Mouse (Mus musculus) neural tube, embryonic 11.5 days (tissue): ENCODE results near the gene Metap1. TPM values are rescaled to one million over a fixed set of nuclear protein-coding genes. Genes with fewer than 3 reads are reported as not detected.

Experiments used
- ATAC-seq: fragments of 200-750 bp; cut with Nextera tagmentation; 2 replicates; pipeline ENCODE4 v1.8.0; 2017; ENCODE audit warnings: moderate number of reproducible peaks, mild to moderate bottlenecking, moderate TSS enrichment, moderate library complexity; ENCODE audit not compliant: insufficient read depth, low FRiP score, low TSS enrichment
- DNase-seq: peaks from one replicate; pipeline ENCODE4 v3.0.0-alpha.2; 2015; ENCODE audit warnings: low spot score
- H3K27ac ChIP-seq: fragments of 300-500 bp; sonication (generic); 2 replicates; pipeline ENCODE4 v1.5.1; 2014; ENCODE audit warnings: low read depth, mild to moderate bottlenecking, low read length
- H3K27me3 ChIP-seq: fragments of 300-500 bp; sonication (generic); 2 replicates; pipeline ENCODE4 v1.6.1; 2014; ENCODE audit warnings: mild to moderate bottlenecking, low read length, mixed read lengths; ENCODE audit not compliant: control insufficient read depth, insufficient read depth
- H3K36me3 ChIP-seq: fragments of 300-500 bp; sonication (generic); 2 replicates; pipeline ENCODE4 v1.6.1; 2014; ENCODE audit warnings: mild to moderate bottlenecking, low read length, moderate library complexity, mixed read lengths; ENCODE audit not compliant: control insufficient read depth, insufficient read depth
- H3K4me1 ChIP-seq: fragments of 300-500 bp; sonication (generic); 2 replicates; pipeline ENCODE4 v1.6.1; 2014; ENCODE audit warnings: low read length, mixed read lengths; ENCODE audit not compliant: control insufficient read depth, insufficient read depth
- H3K4me2 ChIP-seq: fragments of 300-500 bp; sonication (generic); 2 replicates; pipeline ENCODE4 v1.6.1; 2014; ENCODE audit warnings: low read depth, mild to moderate bottlenecking, moderate library complexity
- H3K4me3 ChIP-seq: fragments of 300-500 bp; sonication (generic); 2 replicates; pipeline ENCODE4 v1.5.1; 2014; ENCODE audit warnings: low read depth, low read length
- H3K9ac ChIP-seq: fragments of 300-500 bp; sonication (generic); 2 replicates; pipeline ENCODE4 v1.6.1; 2014; ENCODE audit warnings: mild to moderate bottlenecking, low read length
- H3K9me3 ChIP-seq: fragments of 300-500 bp; sonication (generic); 2 replicates; pipeline ENCODE4 v1.6.1; 2016; ENCODE audit warnings: low read length; ENCODE audit not compliant: control insufficient read depth
- WGBS: fragments of 180-500 bp; shearing (Covaris S2); extraction: QIAGEN DNeasy Blood & Tissue Kit; methylation state at CpG from one replicate; pipeline ENCODE4 v1.1.7; 2014; 5-methylcytosine and 5-hydroxymethylcytosine counted together
- polyA plus RNA-seq: library from polyadenylated mRNA; unstranded; fragments of >200 nt; fragmentation: Nextera tagmentation; extraction: Ambion mirVana; gene quantifications from 2 replicates; pipeline ENCODE4 v1.2.1, GENCODE M21; 2014

Gene Metap1
- polyA plus RNA-seq = 69.0 and 69.6 TPM in 2 replicates

DNA sequence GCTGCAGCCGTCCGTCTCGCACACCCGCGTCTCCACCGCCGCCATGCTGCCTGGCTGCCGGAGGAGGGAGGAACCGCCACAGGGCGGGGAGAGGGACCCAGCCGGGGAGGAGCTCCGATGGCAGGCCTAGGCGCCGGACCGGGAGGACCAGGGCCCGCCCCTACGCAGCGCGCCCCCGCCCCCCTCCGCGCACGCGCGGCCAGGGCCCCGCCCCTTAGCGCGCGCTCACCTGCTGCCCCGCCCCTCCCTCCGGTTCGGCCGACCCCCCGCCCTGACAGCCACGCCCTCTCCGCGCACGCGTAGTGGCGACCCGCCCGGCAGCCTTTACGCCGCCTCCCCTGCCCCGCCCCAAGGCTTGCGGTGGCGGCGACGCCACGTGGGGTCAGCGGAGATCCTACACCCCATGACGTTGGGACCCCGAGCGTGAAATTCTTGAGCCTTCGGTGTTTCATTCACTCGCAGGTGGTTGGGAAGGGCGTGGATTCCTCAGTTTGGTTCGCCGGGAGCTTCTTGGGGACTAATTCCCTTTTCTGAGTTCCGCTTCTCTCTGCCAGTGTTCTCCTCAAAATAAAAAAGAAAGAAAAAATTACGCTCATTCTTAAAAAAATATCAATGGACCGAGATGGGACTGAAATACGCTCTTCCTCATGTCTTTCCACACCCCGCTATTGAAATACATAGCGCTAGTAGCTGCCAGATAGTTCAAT is at the start of gene Metap1:
Gene Metap1, minus strand, starts transcription at position 189 of the 707 bp plus-strand sequence.
- Histone ChIP-seq H3K4me1 (no peaks in the 10 kb centered on the region), H3K9ac (peak within 1 kb of the TSS; percentile 81), H3K36me3 (peaks cover 8% of the 10 kb centered on the region), H3K9me3 (no peaks in the 10 kb centered on the region; the same call in 1 of the 2 replicates), H3K4me2 (peak within 1 kb of the TSS; percentile 56), H3K27me3 (no peaks in the 10 kb centered on the region), H3K4me3 (peak within 1 kb of the TSS; percentile 86), H3K27ac (peak within 1 kb of the TSS; percentile 63; the same call in 1 of the 2 replicates)
- WGBS = under 1% methylated on average over 50 of the region's 65 CpGs
- peak; percentile 97 for ATAC-seq
- peak; percentile 98 for DNase-seq

DNA sequence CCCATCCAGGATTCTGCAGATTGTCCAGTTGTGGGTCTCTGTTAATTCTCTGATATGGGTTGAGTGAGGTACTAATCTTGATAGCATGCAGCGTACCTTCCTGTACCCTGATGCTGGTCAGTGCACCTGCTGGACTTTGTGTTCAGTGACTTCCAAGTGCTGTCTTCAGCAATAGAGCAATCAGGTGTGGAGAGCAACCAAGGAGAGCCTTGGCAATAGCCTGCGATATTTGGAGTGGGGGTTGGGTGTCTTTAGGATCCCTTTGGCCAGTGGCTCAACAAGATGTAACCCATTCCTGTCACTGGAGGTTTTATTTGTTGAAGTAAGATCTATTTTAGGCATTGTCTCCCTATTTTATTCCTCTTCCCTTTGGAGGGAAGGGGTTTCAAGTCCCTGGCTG is 46.7 kb upstream of the Metap1 start:
- no peak for DNase-seq
- Histone ChIP-seq H3K36me3 (no peaks in the 10 kb centered on the region), H3K9ac (no peak overlapping the region), H3K4me2 (no peak overlapping the region), H3K27ac (no peak overlapping the region), H3K4me1 (no peaks in the 10 kb centered on the region), H3K9me3 (no peaks in the 10 kb centered on the region), H3K4me3 (no peak overlapping the region), H3K27me3 (no peaks in the 10 kb centered on the region)
- ATAC-seq = no peak
- 99% methylated on average over 2 of the region's 2 CpGs for WGBS

DNA sequence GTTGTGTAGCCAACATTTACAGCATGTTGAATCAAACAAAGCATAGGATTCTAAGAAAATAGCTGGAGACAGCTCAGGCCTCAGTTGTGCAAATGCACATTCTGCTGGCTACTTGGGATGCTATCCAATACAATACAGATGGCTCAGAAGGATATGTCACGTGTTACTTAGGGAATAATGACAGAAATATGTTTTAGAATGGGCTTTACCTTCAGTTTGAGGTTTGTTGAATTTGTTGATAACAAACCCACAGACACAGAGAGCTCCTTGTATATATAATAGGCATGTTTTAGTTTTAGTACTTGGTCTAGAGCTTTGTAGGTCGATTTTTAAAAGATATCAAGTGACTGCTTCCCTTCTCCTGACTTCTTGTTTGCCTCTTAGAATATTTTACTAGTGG is 43.4 kb upstream of the Metap1 start:
- 77% methylated on average over 2 of the region's 2 CpGs for WGBS
- no peaks in the 10 kb centered on the region for H3K36me3 ChIP-seq
- no peak for ATAC-seq

DNA sequence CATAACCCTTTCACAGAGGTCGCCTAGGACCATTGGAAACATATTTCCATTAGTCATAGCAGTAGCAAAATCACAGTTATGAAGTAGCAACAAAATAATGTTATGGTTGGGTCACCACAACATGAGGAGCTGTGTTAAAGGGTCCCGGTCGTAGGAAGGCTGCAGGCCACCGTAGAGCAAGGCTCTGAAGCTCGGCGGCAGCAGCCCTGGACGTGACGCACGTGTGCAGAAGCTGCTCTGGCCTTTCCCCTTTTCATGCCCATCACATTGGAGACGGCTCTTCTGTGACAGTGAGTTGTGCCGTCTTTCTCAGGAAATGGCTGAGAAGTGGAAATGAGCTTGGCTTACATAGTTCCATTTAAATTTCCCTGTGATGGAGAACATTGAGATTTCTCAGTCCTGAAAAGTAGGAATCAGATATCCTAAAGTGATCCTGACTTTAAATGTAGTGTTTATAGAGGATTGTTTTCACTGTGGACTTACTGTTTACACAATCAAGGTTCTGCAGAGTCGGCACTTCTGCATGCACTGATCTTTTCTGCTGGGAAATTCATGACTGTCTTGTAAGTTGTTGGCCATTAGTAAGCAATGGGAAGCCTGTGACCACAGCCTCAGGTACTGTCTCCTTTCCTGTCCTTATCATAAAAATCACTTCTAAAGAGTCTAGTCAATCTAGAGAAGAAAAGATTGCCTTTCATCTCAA is 42.3 kb upstream of the Metap1 start:
- DNase-seq (no peak), ATAC-seq (no peak)
- Histone ChIP-seq H3K27me3 (no peaks in the 10 kb centered on the region), H3K4me2 (no peak overlapping the region), H3K4me1 (peaks cover 10% of the 10 kb centered on the region; the same call in 1 of the 2 replicates), H3K36me3 (no peaks in the 10 kb centered on the region), H3K27ac (no peak overlapping the region), H3K9me3 (no peaks in the 10 kb centered on the region), H3K4me3 (no peak overlapping the region), H3K9ac (no peak overlapping the region)
- WGBS = 65% methylated on average over 12 of the region's 12 CpGs

More for the DNA sequence above, 43.4 kb upstream of the Metap1 start:
- H3K4me2 ChIP-seq = no peak overlapping the region
- no peak overlapping the region for H3K9ac ChIP-seq
- H3K4me1 ChIP-seq = peaks cover 10% of the 10 kb centered on the region; the same call in 1 of the 2 replicates
- H3K27me3 ChIP-seq = no peaks in the 10 kb centered on the region
- no peak overlapping the region for H3K4me3 ChIP-seq
- no peak overlapping the region for H3K27ac ChIP-seq
- no peak for DNase-seq
- H3K9me3 ChIP-seq = no peaks in the 10 kb centered on the region

DNA sequence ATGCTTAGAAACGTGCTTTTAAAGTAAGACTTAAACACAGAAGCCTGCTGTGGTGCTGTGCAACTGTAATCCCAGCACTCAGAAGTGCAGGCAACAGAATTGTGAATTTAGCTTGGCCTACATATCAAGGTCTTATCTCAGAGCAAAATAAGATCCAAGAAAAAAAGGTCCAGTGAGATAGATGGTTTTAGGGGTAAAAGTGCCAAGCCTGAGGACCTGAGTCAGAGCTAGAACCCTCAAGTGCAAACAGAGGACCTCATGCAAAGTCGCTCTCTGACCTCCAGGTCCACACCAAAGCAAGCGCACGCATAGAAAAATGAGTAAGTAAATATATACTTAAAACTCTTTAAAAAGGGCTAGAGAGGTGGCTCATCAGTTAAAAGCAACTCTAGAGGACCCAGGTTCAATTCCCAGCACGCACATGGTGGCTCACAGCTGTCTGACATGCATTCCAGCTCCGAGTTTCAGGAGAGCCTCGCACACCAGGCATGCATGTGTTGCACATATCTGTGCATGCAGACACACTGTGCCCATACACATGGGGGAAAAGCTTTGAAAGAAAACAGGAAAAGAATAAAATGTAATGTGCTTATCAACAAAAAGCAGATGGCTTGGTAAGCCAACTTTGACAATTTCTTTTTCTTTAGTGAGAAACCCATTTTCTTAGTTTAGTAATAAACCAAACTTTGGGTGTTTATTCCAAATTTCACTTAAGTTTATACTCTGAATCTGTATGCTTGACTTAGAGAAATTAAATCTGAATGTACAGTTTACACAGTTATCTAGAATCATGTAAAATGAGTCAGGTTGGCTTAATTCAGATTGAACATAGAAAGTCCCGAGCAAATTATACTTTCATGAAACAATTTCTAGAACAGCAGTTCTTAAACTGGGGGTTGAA is 41.5 kb upstream of the Metap1 start:
- H3K4me1 ChIP-seq = peaks cover 13% of the 10 kb centered on the region; the same call in 1 of the 2 replicates
- H3K9ac ChIP-seq = no peak overlapping the region
- H3K27me3 ChIP-seq = no peaks in the 10 kb centered on the region
- H3K4me2 ChIP-seq = no peak overlapping the region
- no peak for ATAC-seq
- no peak overlapping the region for H3K4me3 ChIP-seq
- H3K9me3 ChIP-seq = no peaks in the 10 kb centered on the region
- no peak overlapping the region for H3K27ac ChIP-seq
- WGBS = 90% methylated on average over 8 of the region's 8 CpGs
- no peak for DNase-seq
- no peaks in the 10 kb centered on the region for H3K36me3 ChIP-seq

DNA sequence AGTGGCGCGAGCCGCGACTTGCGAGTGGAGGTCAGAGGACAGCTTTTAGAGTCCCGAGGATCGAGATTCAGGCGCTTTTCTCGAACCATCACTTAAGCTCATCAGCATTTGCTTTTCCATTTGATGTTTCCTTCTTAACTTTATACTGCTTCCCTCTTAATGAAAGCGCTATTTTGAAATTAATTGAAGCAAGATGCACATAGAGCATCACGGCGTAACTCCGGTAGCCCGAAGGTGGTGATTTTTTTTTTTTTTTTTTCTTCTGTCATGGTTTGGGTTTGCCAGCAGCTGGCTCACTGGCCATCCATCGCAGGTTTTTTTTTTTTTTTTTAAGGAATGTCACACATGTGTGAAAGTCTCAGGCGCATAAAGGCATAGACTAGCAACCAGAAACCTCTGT is 39.0 kb upstream of the Metap1 start:
- peak overlapping the region; percentile 99 for H3K4me3 ChIP-seq

DNA sequence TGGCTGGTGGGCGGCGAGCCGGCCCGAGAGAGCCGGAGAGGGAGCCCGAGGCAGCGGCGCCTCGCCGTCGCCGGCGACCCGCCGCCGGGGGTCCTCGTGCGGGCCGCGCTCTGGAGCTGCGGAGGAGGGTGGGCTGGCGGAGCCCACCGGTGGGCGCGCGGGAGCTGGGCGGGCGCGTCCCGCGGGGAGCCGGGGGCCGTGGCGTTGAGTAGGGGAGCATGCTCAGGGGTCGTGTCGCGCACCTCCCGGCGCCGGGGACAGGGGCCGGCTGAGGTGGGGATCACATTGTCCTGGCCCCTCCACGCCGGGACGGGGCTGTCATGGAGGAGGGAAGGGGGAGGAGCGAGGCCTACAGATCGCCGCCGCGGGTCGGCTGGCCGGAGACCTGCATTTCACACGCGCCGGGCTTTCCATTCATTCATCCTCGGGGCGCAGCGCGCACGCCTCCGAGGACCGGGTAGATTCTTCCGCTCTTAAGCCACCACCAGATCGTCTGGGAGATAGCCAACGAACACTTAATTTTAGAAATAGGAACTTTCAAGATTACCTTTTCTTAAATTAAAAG is 38.4 kb upstream of the Metap1 start:
- peak overlapping the region; percentile 99 for H3K4me3 ChIP-seq
- H3K27me3 ChIP-seq = no peaks in the 10 kb centered on the region
- WGBS = 0% methylated on average over 40 of the region's 64 CpGs
- peaks cover 13% of the 10 kb centered on the region; the same call in 1 of the 2 replicates for H3K4me1 ChIP-seq
- H3K9me3 ChIP-seq = no peaks in the 10 kb centered on the region
- peak overlapping the region; percentile 97 for H3K27ac ChIP-seq
- H3K36me3 ChIP-seq = no peaks in the 10 kb centered on the region
- peak; percentile 79 for DNase-seq
- peak overlapping the region; percentile 52 for H3K4me2 ChIP-seq
- H3K9ac ChIP-seq = peak overlapping the region; percentile 95
- peak; percentile 73 for ATAC-seq

More for the DNA sequence above, 39.0 kb upstream of the Metap1 start:
- ATAC-seq (no peak), DNase-seq (no peak)
- 3% methylated on average over 16 of the region's 16 CpGs for WGBS
- peak overlapping the region; percentile 97; the same call in 1 of the 2 replicates for H3K27ac ChIP-seq
- H3K27me3 ChIP-seq = no peaks in the 10 kb centered on the region
- H3K36me3 ChIP-seq = no peaks in the 10 kb centered on the region
- H3K9ac ChIP-seq = peak overlapping the region; percentile 95
- H3K9me3 ChIP-seq = no peaks in the 10 kb centered on the region
- peaks cover 13% of the 10 kb centered on the region; the same call in 1 of the 2 replicates for H3K4me1 ChIP-seq
- H3K4me2 ChIP-seq = peak overlapping the region; percentile 52
